Mouse (Mus musculus): ENCODE results near the gene Gm10322.
A peak's percentile ranks its signal among the peaks of the same experiment; 100 is the strongest.

Gene Gm10322

DNA sequence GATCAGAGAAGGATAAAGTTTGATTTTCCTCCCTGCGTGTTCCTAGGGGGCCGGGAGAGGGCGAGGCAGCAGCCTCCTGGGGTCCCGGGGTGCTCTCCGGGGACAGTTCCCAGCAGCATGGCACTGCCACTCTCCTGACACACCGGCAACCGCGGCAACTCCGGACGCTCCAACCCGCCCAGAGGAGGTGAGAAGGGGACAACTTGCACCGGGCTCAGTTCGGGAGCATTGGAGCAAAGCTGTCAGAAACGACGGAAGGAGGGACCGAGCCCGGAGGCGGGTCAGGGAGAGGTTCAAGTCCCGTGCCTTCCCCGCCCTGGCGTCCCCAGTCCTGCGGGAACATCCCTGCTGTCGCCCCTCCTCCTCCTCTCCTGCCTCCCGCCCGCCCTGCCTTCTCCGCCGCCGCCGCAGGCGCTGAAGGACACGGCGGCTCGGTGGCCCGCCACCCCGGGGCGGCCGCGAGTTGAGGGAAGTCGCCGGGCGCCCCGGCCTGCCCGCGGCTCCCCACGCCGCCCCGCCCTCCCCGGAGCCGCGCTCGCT lies at the start of gene Gm10322:
Gm10322 (plus strand) TSS at position 83 of the 540 bp plus-strand sequence.
- peak; percentile 52 to 66 for DNase-seq (ENCODE audit: low spot score in 2 of 2)

DNA sequence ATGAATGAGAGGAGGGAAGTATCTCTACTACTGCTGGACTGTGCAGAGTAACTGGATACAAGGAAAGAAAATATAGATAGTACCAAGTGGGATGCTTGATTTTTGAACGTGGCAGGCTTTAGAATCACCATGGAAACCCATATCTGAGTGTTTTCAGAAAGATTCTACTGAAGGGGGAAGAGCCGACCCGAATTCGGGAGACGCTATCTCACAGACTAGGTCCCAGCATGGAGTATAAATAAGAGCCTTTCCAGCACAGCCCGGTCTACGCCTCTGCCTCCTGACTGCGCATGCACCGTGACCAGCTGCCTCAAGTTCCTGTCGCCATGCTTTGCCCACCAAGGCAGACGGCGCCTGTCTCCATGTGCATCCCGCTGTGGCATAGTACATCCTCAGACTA lies 48.9 kb upstream of the Gm10322 start:
- DNase-seq (ENCODE audit: low spot score in 2 of 2), result no peak

DNA sequence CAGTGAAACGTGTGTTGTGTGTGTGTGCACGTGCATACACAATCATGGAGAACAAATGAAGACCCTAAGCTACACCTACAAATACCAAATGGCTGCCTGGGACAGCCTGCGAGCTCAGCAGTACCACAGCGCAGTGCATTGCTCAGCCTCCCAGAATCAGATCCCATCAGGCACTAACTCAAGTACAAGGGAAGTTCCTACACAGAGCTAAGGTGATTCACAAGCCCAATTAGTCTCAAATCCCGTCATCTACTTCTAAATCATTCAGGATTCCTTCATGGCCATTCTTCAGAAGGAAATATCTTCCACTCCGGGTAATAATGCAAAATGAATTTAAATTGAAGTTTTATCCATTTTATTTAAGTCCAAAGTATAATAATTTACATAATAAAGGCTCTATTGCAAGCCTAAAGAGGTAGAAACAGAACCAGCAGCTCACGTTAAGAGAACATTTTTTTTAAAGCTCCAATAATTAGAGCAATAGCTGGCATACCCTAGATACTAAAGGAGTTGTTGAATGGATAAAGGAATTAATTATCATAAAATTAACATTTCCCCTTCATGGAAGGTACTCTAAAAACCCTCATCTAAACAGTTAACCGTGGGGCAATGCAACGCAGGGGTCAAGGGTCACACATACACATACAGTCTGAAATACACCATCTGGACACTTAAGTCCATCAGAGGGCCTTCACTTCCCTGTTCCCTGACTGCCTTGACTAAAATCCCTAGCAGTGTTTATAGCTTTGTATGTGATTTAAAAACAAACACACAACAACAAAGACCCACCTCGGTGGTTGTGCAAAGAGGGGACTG lies 47.0 kb upstream of the Gm10322 start:
- DNase-seq (ENCODE audit: low spot score in 2 of 2), result no peak

DNA sequence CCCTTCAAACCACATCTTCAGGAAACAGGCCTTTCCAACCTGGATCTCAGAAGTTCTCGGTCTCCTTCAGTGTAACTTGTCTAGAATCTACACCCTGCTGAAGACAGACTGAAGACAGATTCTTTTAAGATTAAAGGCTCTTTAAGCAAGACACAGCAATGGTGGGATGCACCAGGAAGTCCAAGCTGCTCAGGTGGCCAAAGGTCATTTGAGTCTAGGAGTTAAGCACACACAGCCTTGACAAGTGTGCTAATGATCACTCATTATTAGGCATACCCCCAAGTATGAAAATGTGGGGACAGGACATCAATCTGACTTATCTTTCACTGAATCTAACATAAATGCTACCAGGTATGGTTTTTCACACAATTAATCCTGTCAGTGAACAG lies 46.4 kb upstream of the Gm10322 start:
- DNase-seq (ENCODE audit: low spot score in 2 of 2), result no peak

DNA sequence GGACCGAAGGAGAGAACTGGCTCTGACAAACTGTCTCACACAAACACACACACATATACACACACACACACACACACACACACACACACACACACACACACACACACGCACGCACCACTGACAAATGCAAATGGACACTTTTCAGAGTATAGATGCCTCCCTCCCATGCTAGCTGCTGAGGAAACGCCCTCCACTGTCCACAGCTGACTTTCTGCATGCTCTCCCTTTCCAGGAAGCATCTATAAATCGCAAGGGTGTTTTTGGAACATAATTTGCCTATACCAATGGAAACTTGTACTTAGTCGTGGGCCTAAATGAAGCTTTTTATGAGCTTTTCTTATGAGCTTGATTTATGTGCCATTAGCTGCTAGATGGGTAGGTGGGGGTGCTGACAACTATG lies 45.5 kb upstream of the Gm10322 start:
- DNase-seq (ENCODE audit: low spot score in 2 of 2), result no peak

DNA sequence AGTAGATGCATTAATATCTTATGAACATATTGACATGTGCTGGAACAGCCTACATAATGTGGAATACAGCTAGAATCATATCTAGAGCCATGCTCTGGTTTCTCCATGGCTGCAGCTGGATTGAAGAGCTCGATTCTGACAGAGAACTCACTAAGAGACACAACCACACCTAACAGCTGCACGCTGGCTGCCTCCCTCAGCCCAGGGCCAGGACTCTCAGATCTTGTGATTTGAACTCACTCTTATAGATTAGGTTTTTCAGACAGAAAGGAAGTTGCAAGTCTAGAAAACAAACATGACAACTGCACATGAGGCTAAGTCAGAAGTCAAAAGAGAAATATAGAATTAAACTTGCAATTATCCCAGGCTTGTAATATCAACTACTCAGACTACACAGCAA lies 45.1 kb upstream of the Gm10322 start:
- peak in 1 of 2 experiments; percentile 20 for DNase-seq (ENCODE audit: low spot score in 2 of 2)

DNA sequence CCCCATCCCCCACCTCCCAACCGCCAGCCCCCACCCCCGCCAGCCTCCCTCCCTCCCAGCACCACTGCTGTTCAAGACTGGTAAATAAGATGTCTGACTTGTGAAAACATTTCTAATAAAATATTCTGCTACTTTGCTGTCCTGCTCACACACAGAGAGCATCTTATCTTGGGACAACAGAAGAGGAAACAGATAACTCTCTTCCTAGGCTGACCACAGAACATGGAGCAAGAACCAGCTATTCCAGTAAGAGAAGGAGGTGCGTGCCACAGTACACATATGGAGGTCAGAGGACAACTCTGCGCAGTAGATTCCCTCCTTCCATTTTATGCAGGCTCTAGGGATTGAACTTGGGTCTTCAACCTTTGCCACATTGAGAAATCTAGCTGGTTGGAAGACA lies 44.6 kb upstream of the Gm10322 start:
- no peak for DNase-seq (ENCODE audit: low spot score in 2 of 2)

DNA sequence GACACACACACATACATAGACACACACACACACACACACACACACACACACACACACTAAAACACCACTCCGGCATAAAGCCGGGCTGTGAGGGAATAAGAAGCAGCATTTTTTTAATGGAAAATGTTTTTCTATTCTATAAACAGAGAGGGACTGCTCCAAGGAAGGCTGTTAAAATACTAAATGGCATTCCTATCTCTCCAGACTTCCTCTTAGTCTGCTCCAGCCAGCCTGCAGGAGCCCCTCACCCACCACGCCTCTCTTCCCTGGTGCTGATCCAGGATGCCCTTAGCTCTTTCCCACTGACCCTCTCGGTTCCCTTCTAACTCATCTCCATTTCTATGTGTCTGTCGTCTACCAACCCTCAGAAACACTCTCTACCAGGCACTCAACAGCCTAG lies 43.9 kb upstream of the Gm10322 start:
- no peak for DNase-seq (ENCODE audit: low spot score in 2 of 2)

GRCm38 (mm10) chr10:59576305-59576704 lies 39.6 kb upstream of the Gm10322 start:
- no peak for DNase-seq (ENCODE audit: low spot score in 2 of 2)

DNA sequence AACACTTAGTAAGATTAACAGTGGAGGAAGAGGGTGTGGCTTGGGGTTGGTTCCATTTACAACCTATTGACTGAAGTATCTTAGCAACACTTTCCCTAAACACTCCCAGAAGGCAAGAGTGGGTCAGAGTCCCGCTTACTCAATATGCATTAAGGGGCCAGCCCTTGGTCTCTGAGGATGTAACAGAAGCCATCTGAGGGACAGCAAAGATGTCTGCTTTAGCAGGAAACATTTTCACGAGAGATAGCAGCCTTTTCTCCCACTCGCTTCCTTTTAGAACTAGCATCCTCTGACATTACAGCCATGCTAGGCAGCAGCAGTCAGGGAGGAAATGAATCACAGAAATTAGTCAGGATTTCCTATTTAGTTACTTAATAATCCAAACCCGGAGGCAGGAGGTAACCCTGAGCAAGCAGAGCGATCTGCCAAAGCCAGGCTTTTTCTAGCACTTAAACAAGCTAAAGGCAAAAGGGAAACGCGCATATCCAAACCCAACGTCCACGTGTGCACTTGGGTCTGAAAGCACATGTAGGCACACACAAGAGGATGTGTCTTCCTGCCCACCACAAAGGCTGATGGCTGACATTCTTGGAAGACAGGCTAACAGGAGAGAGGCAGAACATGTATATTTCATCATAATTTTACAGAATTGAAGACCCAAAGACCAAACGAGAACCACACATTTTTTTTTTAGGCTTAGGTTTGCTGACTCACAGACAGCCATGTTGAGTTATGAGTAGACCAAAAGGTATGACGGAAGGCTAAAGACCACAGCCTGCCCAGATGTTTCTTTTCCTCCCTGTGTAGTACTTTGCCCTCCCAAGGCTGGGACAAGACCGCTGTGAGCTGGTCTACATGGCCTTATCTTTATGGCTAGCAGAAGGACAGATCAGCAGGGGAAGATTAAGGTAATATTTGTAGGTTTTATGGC lies 37.7 kb upstream of the Gm10322 start:
- DNase-seq (ENCODE audit: low spot score in 2 of 2), result no peak

GRCm38 (mm10) chr10:59579645-59580044 lies 36.2 kb upstream of the Gm10322 start:
- DNase-seq (ENCODE audit: low spot score in 2 of 2), result no peak

DNA sequence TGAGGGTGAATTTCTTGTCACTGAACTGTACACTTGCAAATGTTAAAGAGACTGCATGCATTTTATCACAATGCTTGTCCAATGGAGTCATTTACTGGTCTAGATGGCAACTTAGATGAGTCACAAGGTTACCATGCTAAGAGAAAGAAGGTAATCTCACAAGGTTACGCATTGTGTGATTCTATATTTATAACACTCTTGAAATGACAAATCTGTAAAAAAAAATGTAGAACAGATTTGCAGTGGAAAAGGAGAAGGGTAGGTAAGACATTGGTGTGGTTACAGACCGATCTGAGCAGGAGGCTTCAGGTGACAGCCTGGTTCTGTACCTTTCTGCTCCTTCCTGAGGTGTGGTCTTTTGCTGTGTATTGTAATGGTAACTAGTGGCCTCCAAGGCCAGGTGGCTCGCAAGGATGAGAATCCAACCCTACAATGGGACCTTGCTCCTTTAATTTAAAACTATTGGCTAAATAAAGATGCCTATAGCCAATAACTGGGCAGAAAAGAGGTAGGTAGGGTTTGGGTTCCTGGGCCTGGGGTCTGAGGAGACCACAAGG lies 35.2 kb upstream of the Gm10322 start:
- DNase-seq (ENCODE audit: low spot score in 2 of 2), result no peak

DNA sequence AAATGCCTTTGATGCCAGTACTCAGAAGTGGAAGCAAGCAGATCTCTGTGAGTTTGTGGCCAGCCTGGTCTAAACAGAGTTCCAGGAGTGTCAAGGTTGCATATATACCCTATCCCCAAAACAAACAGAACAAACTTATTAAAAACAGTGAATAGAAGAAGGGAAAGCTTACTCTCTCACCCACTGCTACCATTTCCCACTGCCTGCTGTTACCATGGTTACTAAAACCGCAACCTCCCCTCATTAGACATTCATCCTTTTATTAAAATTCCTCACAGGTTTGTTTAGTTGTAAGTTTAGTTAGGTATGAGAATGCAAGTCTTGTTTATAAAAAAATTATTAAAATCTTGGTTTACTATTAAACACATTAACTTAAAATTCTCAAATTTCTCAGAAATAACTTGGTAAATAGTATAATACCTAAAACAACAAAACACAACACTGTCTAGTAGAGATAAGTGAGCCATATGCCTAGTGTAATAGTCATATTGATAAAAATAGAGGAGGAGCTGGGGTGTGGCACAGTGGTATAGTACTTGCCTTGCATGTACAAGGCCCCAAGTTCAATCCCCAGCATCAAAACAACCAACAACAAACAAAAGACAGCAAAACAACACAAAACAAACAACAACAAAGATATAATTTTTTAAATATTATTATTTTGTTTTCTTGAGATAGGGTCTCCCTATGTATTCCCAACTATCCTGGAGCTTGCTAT lies 33.9 kb upstream of the Gm10322 start:
- no peak for DNase-seq (ENCODE audit: low spot score in 2 of 2)

DNA sequence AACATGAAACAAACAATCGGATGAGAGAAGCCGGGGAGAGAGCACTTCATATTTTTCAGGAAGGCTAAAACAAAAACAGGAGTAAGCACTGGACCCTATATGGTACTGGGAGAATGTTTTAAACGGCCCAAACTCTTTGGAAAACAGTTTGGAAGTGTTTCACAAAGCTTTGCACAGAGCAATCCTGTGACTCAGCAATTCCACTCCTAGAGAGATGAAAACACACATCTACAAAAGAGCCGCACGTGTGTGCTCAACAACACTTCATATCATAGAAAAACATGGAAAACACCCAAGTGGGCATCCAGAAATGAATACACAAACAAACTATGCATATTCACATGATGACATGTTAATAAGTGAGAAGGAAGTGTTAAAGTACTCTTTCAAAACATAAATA lies 30.2 kb upstream of the Gm10322 start:
- no peak for DNase-seq (ENCODE audit: low spot score in 2 of 2)

DNA sequence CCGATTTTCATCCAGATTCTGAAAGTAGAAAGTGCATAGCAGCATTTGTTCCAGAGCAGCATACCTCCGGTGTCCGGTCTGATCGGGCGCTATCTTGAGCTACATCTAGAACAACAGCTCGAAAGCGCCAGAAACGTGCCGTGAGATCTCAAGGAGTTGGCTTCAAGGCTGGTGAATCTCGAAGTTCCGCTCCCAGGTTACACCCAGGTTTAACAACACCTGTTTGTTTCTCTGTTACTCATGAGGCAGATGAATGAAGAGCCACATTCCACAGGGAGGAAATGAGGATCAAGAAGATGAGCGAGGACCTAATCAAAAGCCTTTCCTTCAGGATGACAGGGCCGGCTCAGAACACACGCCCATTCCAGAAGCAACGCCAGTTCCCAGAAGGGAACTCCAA lies 29.0 kb upstream of the Gm10322 start:
- DNase-seq (ENCODE audit: low spot score in 2 of 2), result no peak

DNA sequence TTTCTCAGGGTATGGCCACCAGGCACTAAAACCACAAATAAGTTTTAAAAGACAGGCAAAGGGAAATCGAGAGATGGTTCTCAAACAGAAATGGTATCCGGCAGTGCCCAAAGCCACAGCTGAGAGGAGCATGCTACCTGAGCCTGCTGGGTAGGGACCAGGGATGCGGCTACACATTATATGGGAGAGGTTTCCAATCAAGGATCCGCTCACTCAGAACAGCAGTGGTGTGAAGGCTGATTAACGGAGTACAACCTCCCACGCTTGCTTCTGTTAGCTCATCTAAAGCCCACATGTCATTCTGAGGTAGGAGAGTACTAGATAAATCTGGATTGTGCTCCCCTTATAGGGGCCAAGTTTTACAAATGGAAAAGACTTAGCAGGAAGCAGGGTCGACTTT lies 27.7 kb upstream of the Gm10322 start:
- no peak for DNase-seq (ENCODE audit: low spot score in 2 of 2)

DNA sequence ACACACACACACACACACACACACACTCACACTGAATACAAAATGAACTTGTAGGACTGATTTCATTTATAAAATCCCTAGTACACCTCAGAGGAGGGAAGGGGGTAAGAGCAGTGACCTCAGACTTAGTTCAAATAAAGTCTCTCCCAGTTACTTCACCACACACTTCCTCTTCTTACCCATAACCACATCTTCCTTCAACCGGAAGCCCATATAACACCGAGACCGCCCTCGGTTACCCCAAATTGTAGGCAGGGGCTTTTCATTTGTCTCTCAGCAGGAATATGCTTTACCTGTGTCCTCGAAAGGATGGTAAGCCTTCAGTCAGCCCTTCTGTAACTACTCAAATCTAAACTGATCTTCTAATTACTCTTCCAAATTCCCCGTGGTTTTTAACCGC lies 26.4 kb upstream of the Gm10322 start:
- peak; percentile 43 to 53 for DNase-seq (ENCODE audit: low spot score in 2 of 2)

- peak in 1 of 2 experiments; percentile 10 for DNase-seq (ENCODE audit: low spot score in 2 of 2)
These were observed 26.0 kb upstream of the Gm10322 start for GRCm38 (mm10) chr10:59589856-59590255.

GRCm38 (mm10) chr10:59590606-59591005 lies 25.3 kb upstream of the Gm10322 start:
- DNase-seq (ENCODE audit: low spot score in 2 of 2), result no peak

DNA sequence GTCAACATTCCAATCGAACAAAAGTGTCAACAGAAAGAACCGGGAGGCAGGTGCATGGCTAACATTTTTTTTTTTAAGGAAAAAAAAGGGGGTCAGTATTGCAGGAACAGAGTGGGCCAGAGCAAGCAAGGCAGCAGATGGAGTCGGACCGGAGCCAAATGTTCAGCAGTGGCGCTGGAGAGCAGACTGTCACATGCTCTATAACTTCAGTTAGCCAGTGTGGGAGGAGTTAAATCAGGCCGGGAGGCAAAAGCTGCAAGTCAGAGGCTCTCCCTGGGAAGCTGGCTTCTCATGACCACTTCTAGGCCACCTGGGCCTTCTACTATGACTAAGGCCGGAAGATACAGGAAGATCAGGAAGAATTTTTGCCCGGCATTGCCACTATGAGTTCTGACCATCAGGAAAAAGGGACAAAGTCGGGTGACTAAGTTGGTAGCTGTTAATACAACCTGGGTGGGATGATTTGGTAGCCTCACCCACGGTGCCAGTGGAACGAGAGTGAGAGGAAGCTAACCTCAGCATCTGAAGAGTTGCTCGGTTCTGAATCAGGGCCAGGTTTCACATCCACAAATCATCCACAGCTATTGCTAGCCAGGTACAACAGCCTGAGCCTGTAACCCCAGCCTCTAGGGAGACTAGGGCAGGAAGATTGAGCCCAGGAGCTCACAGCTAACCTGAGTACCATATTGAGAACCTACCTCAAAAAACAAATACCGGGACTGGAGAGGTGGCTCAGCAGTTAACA lies 21.9 kb upstream of the Gm10322 start:
- DNase-seq (ENCODE audit: low spot score in 2 of 2), result no peak

GRCm38 (mm10) chr10:59600516-59600915 lies 15.3 kb upstream of the Gm10322 start:
- no peak for DNase-seq (ENCODE audit: low spot score in 2 of 2)
